Comparison of ENCODE assay signal across 8 mouse cellular contexts in genomic region chr5:134648976-134649375, GRCm38 (mm10). TPM values are rescaled to one million over a fixed set of nuclear protein-coding genes. Genes with fewer than 3 reads are reported as not detected.
DNase-seq lines count a peak whose midpoint lies in the region; ATAC-seq lines count a peak whose summit lies in the region.
"Not testable (repeated sequence)": the region's sequence is repeated elsewhere in the genome, so short reads cannot be mapped to it uniquely, and the experiment has no call there.

No protein-coding gene starts in this region.

- not testable (repeated sequence) for H3K9me3 ChIP-seq in ES-E14 (ENCODE audit: control insufficient read depth, insufficient read depth, low read depth, low read length); intestine, embryonic 16.5 days (ENCODE audit: control insufficient read depth, low read length)

- H3K4me1 ChIP-seq in ES-E14 (ENCODE audit: control insufficient read depth in 2 of 2, insufficient read depth in 2 of 2, low read length in 2 of 2, poor library complexity in 1 of 2); intestine, embryonic 16.5 days (ENCODE audit: control insufficient read depth, insufficient read depth, low read length): not testable (repeated sequence)

- 77% methylated on average over 3 of the region's 4 CpGs for WGBS in intestine, embryonic 16.5 days

- not testable (repeated sequence) for H3K9ac ChIP-seq in ES-E14 (ENCODE audit: insufficient read depth, low read depth, low read length, poor library complexity, severe bottlenecking); intestine, embryonic 16.5 days (ENCODE audit: low read depth, low read length)

- in situ Hi-C loops in ES-E14 (cut with MboI; ENCODE audit: low sequenced_read_pairs in 2 of 2, unreplicated experiment in 2 of 2): not testable (repeated sequence)

- H3K27ac ChIP-seq in ES-E14 (ENCODE audit: insufficient read depth, low read depth, low read length, poor library complexity, severe bottlenecking); intestine, embryonic 16.5 days (ENCODE audit: low read length): not testable (repeated sequence)

- H3K4me3 ChIP-seq in ES-E14 (ENCODE audit: insufficient read depth in 1 of 2, low read depth in 1 of 2, low read length in 2 of 2, poor library complexity in 1 of 2, severe bottlenecking in 1 of 2); intestine, embryonic 16.5 days (ENCODE audit: low read length): not testable (repeated sequence)

- not testable (repeated sequence) for H3K27me3 ChIP-seq in intestine, embryonic 16.5 days (replicated peaks; ENCODE audit: control insufficient read depth, insufficient read depth, low read length)

- H3K4me2 ChIP-seq in intestine, embryonic 16.5 days (ENCODE audit: low read depth, low read length): not testable (repeated sequence)

- H3K36me3 ChIP-seq in ES-E14 (ENCODE audit: control insufficient read depth, insufficient read depth, low read length, poor library complexity, severe bottlenecking); intestine, embryonic 16.5 days (ENCODE audit: control insufficient read depth, insufficient read depth, low read length): not testable (repeated sequence)

- 0 out of 2 replicates have a peak, but pooled peaks have one; percentile 35 for ATAC-seq in intestine, embryonic 16.5 days

- peak; percentile 76 for DNase-seq in 416B (ENCODE audit: low read depth)
- DNase-seq in ES-E14 (ENCODE audit: low read depth, low spot score): peak; percentile 27
- DNase-seq in adipocyte (ENCODE audit: low spot score): peak; percentile 31
- peak; percentile 55 to 64 for DNase-seq in kidney, postnatal 4 days
- DNase-seq in lung, postnatal 10 days: peak; percentile 54
- peak; percentile 35 for DNase-seq in testis, postnatal 14 days (ENCODE audit: low spot score)
- peak; percentile 11 to 40 for DNase-seq in thymus, postnatal 36 days

RNA-seq across cellular contexts. Expression of gene Eif4h, which starts 9.7 kb away (rescaled TPM):
- 263 and 322 TPM in 2 replicates for total RNA-seq in ES-E14 (2012; rRNA removed)
- 362 and 396 TPM in 2 replicates for polyA plus RNA-seq in intestine, embryonic 16.5 days (2015; fragmentation: Nextera tagmentation; extraction: Ambion mirVana)

RNA-seq across cellular contexts. Expression of gene Lat2, which starts 34.2 kb away (rescaled TPM):
- 3.6 and 4.3 TPM in 2 replicates for total RNA-seq in ES-E14 (2012; rRNA removed)
- 2.1 and 2.4 TPM in 2 replicates for polyA plus RNA-seq in intestine, embryonic 16.5 days (2015; fragmentation: Nextera tagmentation; extraction: Ambion mirVana)

RNA-seq across cellular contexts. Expression of gene Limk1, which starts 39.4 kb away (rescaled TPM):
- 14.0 and 15.9 TPM in 2 replicates for total RNA-seq in ES-E14 (2012; rRNA removed)
- polyA plus RNA-seq in intestine, embryonic 16.5 days (2015; fragmentation: Nextera tagmentation; extraction: Ambion mirVana): 3.4 and 3.8 TPM in 2 replicates

Comparison
In these comparisons a context has a peak if more than half of its experiments do, and no peak if none do; other contexts are left out.
1. DNase-seq: peak in every context shown above with its lines; median percentile 76 in 416B; 60 in kidney, postnatal 4 days; 54 in lung, postnatal 10 days; 35 in testis, postnatal 14 days; 31 in adipocyte; 27 in ES-E14; 26 in thymus, postnatal 36 days.